Mouse (Mus musculus) hindbrain, embryonic 14.5 days (tissue): ENCODE data around the gene Defb26. TPM values are rescaled to one million over a fixed set of nuclear protein-coding genes. Genes with fewer than 3 reads are reported as not detected.

Experiments
- ATAC-seq: fragments of 200-750 bp; cut with Nextera tagmentation; 2 replicates; pipeline ENCODE4 v1.8.0; 2017; ENCODE audit warnings: moderate number of reproducible peaks, mild to moderate bottlenecking, moderate TSS enrichment, moderate library complexity; ENCODE audit not compliant: low FRiP score
- DNase-seq: peaks from one replicate; pipeline ENCODE4 v3.0.0-alpha.2; 2015; ENCODE audit warnings: low spot score
- H3K27ac ChIP-seq: fragments of 300-500 bp; sonication (generic); 2 replicates; pipeline ENCODE4 v1.5.1; 2014; ENCODE audit warnings: mild to moderate bottlenecking, moderate library complexity
- H3K27me3 ChIP-seq: fragments of 300-500 bp; sonication (generic); 2 replicates; pipeline ENCODE4 v1.6.1; 2014; ENCODE audit warnings: mild to moderate bottlenecking, low read length, mixed read lengths; ENCODE audit not compliant: control insufficient read depth, insufficient read depth
- H3K36me3 ChIP-seq: fragments of 300-500 bp; sonication (generic); replicated peaks from 2 replicates; pipeline ENCODE4 v1.6.1; 2014; ENCODE audit not compliant: control insufficient read depth, insufficient read depth
- H3K4me1 ChIP-seq: fragments of 300-500 bp; sonication (generic); replicated peaks from 2 replicates; pipeline ENCODE4 v1.6.1; 2014; ENCODE audit warnings: antibody characterized with exemption, low read length, mixed read lengths; ENCODE audit not compliant: control insufficient read depth, insufficient read depth
- H3K4me2 ChIP-seq: fragments of 300-500 bp; sonication (generic); replicated peaks from 2 replicates; pipeline ENCODE4 v1.6.1; 2014; ENCODE audit warnings: mild to moderate bottlenecking, moderate library complexity
- H3K4me3 ChIP-seq: fragments of 300-500 bp; sonication (generic); replicated peaks from 2 replicates; pipeline ENCODE4 v1.5.1; 2014; ENCODE audit warnings: mild to moderate bottlenecking, low read length
- H3K9ac ChIP-seq: fragments of 300-500 bp; sonication (generic); 2 replicates; pipeline ENCODE4 v1.6.1; 2014
- H3K9me3 ChIP-seq: fragments of 300-500 bp; sonication (generic); 2 replicates; pipeline ENCODE4 v1.6.1; 2016; ENCODE audit warnings: low read length; ENCODE audit not compliant: control insufficient read depth
- WGBS: fragments of 180-500 bp; shearing (Covaris S2); extraction: QIAGEN DNeasy Blood & Tissue Kit; methylation state at CpG from one replicate; pipeline ENCODE4 v1.1.7; 2014; 5-methylcytosine and 5-hydroxymethylcytosine counted together
- polyA plus RNA-seq: library from polyadenylated mRNA; unstranded; fragments of >200 nt; fragmentation: Nextera tagmentation; extraction: Ambion mirVana; gene quantifications from 2 replicates; pipeline ENCODE4 v1.2.1, GENCODE M21; 2014

Defb26 gene
- polyA plus RNA-seq, 1 experiment from 2014 or later = not detected

GRCm38 (mm10) chr2:152517981-152518380 lies 6.5 kb upstream of the Defb26 start, which contains the start of gene Defb28:
Gene Defb28 (plus strand): TSS chr2:152518255.
- Histone ChIP-seq H3K27me3 (no peaks in the 10 kb centered on the region), H3K27ac (no peak within 1 kb of the TSS), H3K4me3 (no peak within 1 kb of the TSS), H3K9me3 (no peaks in the 10 kb centered on the region), H3K4me2 (no peak within 1 kb of the TSS), H3K4me1 (no peaks in the 10 kb centered on the region), H3K9ac (no peak within 1 kb of the TSS), H3K36me3 (no peaks in the 10 kb centered on the region)
- no peak for DNase-seq
- WGBS = 75% methylated on average over 4 of the region's 4 CpGs
- ATAC-seq = no peak

GRCm38 (mm10) chr2:152516084-152516483 lies 4.6 kb upstream of the Defb26 start:
- no peak for ATAC-seq
- no peak for DNase-seq
- H3K27ac ChIP-seq = no peak overlapping the region
- no peaks in the 10 kb centered on the region for H3K27me3 ChIP-seq
- 83% methylated on average over 4 of the region's 4 CpGs for WGBS
- H3K9ac ChIP-seq = no peak overlapping the region
- no peaks in the 10 kb centered on the region for H3K9me3 ChIP-seq
- H3K36me3 ChIP-seq = no peaks in the 10 kb centered on the region
- no peak overlapping the region for H3K4me2 ChIP-seq
- H3K4me1 ChIP-seq = no peaks in the 10 kb centered on the region
- no peak overlapping the region for H3K4me3 ChIP-seq

- H3K27me3 ChIP-seq = no peaks in the 10 kb centered on the region
- no peaks in the 10 kb centered on the region for H3K4me1 ChIP-seq
- H3K9me3 ChIP-seq = no peaks in the 10 kb centered on the region
- H3K4me3 ChIP-seq = no peak overlapping the region
- H3K36me3 ChIP-seq = no peaks in the 10 kb centered on the region
- H3K9ac ChIP-seq = no peak overlapping the region
- H3K4me2 ChIP-seq = no peak overlapping the region
- H3K27ac ChIP-seq = no peak overlapping the region
- DNase-seq = no peak
- WGBS = 92% methylated on average over 2 of the region's 2 CpGs
- ATAC-seq = no peak
Measured at GRCm38 (mm10) chr2:152503950-152504349, 7.5 kb downstream of the Defb26 start.

- no peak for ATAC-seq
- Histone ChIP-seq H3K27ac (no peak overlapping the region), H3K4me3 (no peak overlapping the region), H3K4me2 (no peak overlapping the region), H3K4me1 (no peaks in the 10 kb centered on the region), H3K27me3 (no peaks in the 10 kb centered on the region), H3K36me3 (no peaks in the 10 kb centered on the region), H3K9ac (no peak overlapping the region), H3K9me3 (no peaks in the 10 kb centered on the region)
- DNase-seq = no peak
- 85% methylated on average over 6 of the region's 6 CpGs for WGBS
Measured at GRCm38 (mm10) chr2:152500863-152501229, 10.6 kb downstream of the Defb26 start.

- Histone ChIP-seq H3K4me1 (no peaks in the 10 kb centered on the region), H3K9me3 (no peaks in the 10 kb centered on the region), H3K27ac (no peak overlapping the region), H3K4me2 (no peak overlapping the region), H3K4me3 (no peak overlapping the region), H3K27me3 (no peaks in the 10 kb centered on the region), H3K36me3 (no peaks in the 10 kb centered on the region), H3K9ac (no peak overlapping the region)
- no peak for ATAC-seq
- 80% methylated on average over 7 of the region's 7 CpGs for WGBS
- no peak for DNase-seq
Measured at GRCm38 (mm10) chr2:152500204-152500862, 11.2 kb downstream of the Defb26 start.

GRCm38 (mm10) chr2:152498020-152498419 lies 13.5 kb downstream of the Defb26 start:
- WGBS = 78% methylated on average over 6 of the region's 6 CpGs
- no peaks in the 10 kb centered on the region for H3K9me3 ChIP-seq
- H3K27ac ChIP-seq = no peak overlapping the region
- DNase-seq (no peak), ATAC-seq (no peak)
- no peaks in the 10 kb centered on the region for H3K36me3 ChIP-seq
- no peak overlapping the region for H3K4me3 ChIP-seq
- no peak overlapping the region for H3K9ac ChIP-seq
- no peaks in the 10 kb centered on the region for H3K27me3 ChIP-seq
- H3K4me2 ChIP-seq = no peak overlapping the region
- H3K4me1 ChIP-seq = no peaks in the 10 kb centered on the region

- H3K27me3 ChIP-seq = no peaks in the 10 kb centered on the region
- no peak overlapping the region for H3K4me3 ChIP-seq
- H3K27ac ChIP-seq = no peak overlapping the region
- no peaks in the 10 kb centered on the region for H3K9me3 ChIP-seq
- ATAC-seq (no peak), DNase-seq (no peak)
- H3K4me1 ChIP-seq = no peaks in the 10 kb centered on the region
- H3K36me3 ChIP-seq = no peaks in the 10 kb centered on the region
- H3K9ac ChIP-seq = no peak overlapping the region
- no peak overlapping the region for H3K4me2 ChIP-seq
- WGBS = 85% methylated on average over 6 of the region's 6 CpGs
Measured at GRCm38 (mm10) chr2:152493151-152493550, 18.3 kb downstream of the Defb26 start.

- no peaks in the 10 kb centered on the region for H3K27me3 ChIP-seq
- no peaks in the 10 kb centered on the region for H3K4me1 ChIP-seq
- no peak within 1 kb of the TSS for H3K9ac ChIP-seq
- H3K4me3 ChIP-seq = no peak within 1 kb of the TSS
- H3K4me2 ChIP-seq = no peak within 1 kb of the TSS
- ATAC-seq (no peak), DNase-seq (no peak)
- no peak within 1 kb of the TSS for H3K27ac ChIP-seq
- no peaks in the 10 kb centered on the region for H3K36me3 ChIP-seq
- no peaks in the 10 kb centered on the region for H3K9me3 ChIP-seq
Measured at GRCm38 (mm10) chr2:152490038-152490437, 21.5 kb downstream of the Defb26 start, which contains the start of gene Defb22. Gene Defb22 (minus strand): TSS chr2:152490138.

- no peak overlapping the region for H3K4me3 ChIP-seq
- WGBS = 73% methylated on average over 2 of the region's 2 CpGs
Measured at GRCm38 (mm10) chr2:152487024-152487423, 24.5 kb downstream of the Defb26 start.

GRCm38 (mm10) chr2:152481726-152482125 lies 29.8 kb downstream of the Defb26 start:
- WGBS = 89% methylated on average over 7 of the region's 7 CpGs
- Histone ChIP-seq H3K27me3 (no peaks in the 10 kb centered on the region), H3K4me3 (no peak overlapping the region), H3K9ac (no peak overlapping the region), H3K36me3 (no peaks in the 10 kb centered on the region), H3K9me3 (no peaks in the 10 kb centered on the region), H3K4me1 (no peaks in the 10 kb centered on the region), H3K4me2 (no peak overlapping the region), H3K27ac (no peak overlapping the region)
- DNase-seq = no peak
- no peak for ATAC-seq

More at GRCm38 (mm10) chr2:152487024-152487423, 24.5 kb downstream of the Defb26 start:
- no peaks in the 10 kb centered on the region for H3K9me3 ChIP-seq
- no peak overlapping the region for H3K27ac ChIP-seq
- no peak for ATAC-seq
- no peak for DNase-seq
- H3K9ac ChIP-seq = no peak overlapping the region
- H3K36me3 ChIP-seq = no peaks in the 10 kb centered on the region
- no peaks in the 10 kb centered on the region for H3K4me1 ChIP-seq
- H3K27me3 ChIP-seq = no peaks in the 10 kb centered on the region
- H3K4me2 ChIP-seq = no peak overlapping the region
